Mouse (Mus musculus) limb, embryonic 13.5 days (tissue): Measurements from ENCODE around the gene Bid. TPM values are rescaled to one million over a fixed set of nuclear protein-coding genes. Genes with fewer than 3 reads are reported as not detected.

Experiments
- ATAC-seq: fragments of 200-750 bp; cut with Nextera tagmentation; 2 replicates; pipeline ENCODE4 v1.8.0; 2017; ENCODE audit warnings: low read depth, moderate number of reproducible peaks, moderate TSS enrichment; ENCODE audit not compliant: low FRiP score
- H3K27ac ChIP-seq: fragments of 300-500 bp; sonication (generic); 2 replicates; pipeline ENCODE4 v1.5.1; 2015; ENCODE audit warnings: inconsistent platforms, mild to moderate bottlenecking, moderate library complexity
- H3K27me3 ChIP-seq: fragments of 300-500 bp; sonication (generic); 2 replicates; pipeline ENCODE4 v1.6.1; 2015; ENCODE audit warnings: mild to moderate bottlenecking, inconsistent platforms
- H3K36me3 ChIP-seq: fragments of 300-500 bp; sonication (generic); 2 replicates; pipeline ENCODE4 v1.6.1; 2015; ENCODE audit warnings: inconsistent platforms, mild to moderate bottlenecking, moderate library complexity
- H3K4me1 ChIP-seq: fragments of 300-500 bp; sonication (generic); 2 replicates; pipeline ENCODE4 v1.6.1; 2015; ENCODE audit warnings: inconsistent platforms
- H3K4me2 ChIP-seq: fragments of 300-500 bp; sonication (generic); replicated peaks from 2 replicates; pipeline ENCODE4 v1.6.1; 2015; ENCODE audit warnings: inconsistent platforms, mild to moderate bottlenecking, moderate library complexity
- H3K4me3 ChIP-seq: fragments of 300-500 bp; sonication (generic); 2 replicates; pipeline ENCODE4 v1.5.1; 2015; ENCODE audit warnings: moderate library complexity, mild to moderate bottlenecking, inconsistent platforms
- H3K9ac ChIP-seq: fragments of 300-500 bp; sonication (generic); 2 replicates; pipeline ENCODE4 v1.6.1; 2015; ENCODE audit warnings: mild to moderate bottlenecking, inconsistent platforms
- H3K9me3 ChIP-seq: fragments of 300-500 bp; sonication (generic); 2 replicates; pipeline ENCODE4 v1.6.1; 2016; ENCODE audit warnings: inconsistent platforms
- WGBS: fragments of 180-500 bp; shearing (Covaris S2); methylation state at CpG from one replicate; pipeline ENCODE4 v1.1.7; 2015; 5-methylcytosine and 5-hydroxymethylcytosine counted together
- polyA plus RNA-seq: library from polyadenylated mRNA; unstranded; fragments of >200 nt; fragmentation: Nextera tagmentation; extraction: Ambion mirVana; gene quantifications from 2 replicates; pipeline ENCODE4 v1.2.1, GENCODE M21; 2015

The Bid gene
- polyA plus RNA-seq, 1 experiment from 2014 or later: 17.1 TPM

GRCm38 (mm10) chr6:120943551-120943950 lies 26.9 kb upstream of the Bid start:
- Histone ChIP-seq H3K9ac (no peak overlapping the region), H3K27me3 (no peaks in the 10 kb centered on the region), H3K4me1 (no peaks in the 10 kb centered on the region), H3K27ac (no peak overlapping the region), H3K36me3 (peaks cover 10% of the 10 kb centered on the region; the same call in 1 of the 2 replicates), H3K9me3 (no peaks in the 10 kb centered on the region), H3K4me2 (no peak overlapping the region), H3K4me3 (no peak overlapping the region)
- no peak for ATAC-seq
- WGBS: 83% methylated on average over 10 of the region's 10 CpGs

DNA sequence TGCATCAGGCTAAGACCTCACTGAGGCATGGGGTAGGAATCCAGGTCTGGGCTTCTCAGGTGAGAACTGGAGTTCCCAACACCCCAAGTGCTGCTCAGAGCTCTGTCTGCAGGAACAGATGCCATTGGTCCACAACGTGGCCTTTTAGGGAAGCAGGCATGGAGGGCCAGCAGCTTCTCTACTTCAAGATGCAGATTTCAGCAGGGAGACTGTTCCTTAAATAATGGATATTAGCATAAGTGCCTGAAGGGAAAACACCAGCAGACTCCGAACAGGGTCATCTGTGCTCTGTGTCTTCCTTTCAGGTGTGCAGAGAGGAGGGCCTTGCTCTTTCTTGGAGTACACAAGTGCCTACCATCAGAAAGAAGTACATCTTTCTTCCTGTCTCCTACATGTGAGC lies 26.4 kb upstream of the Bid start:
- Histone ChIP-seq H3K9ac (no peak overlapping the region), H3K36me3 (peaks cover 9% of the 10 kb centered on the region; the same call in 1 of the 2 replicates), H3K4me2 (no peak overlapping the region), H3K4me1 (no peaks in the 10 kb centered on the region), H3K27ac (no peak overlapping the region), H3K9me3 (no peaks in the 10 kb centered on the region), H3K4me3 (no peak overlapping the region), H3K27me3 (no peaks in the 10 kb centered on the region)
- 79% methylated on average over 2 of the region's 2 CpGs for WGBS
- ATAC-seq: no peak

GRCm38 (mm10) chr6:120941575-120941974 lies 24.9 kb upstream of the Bid start:
- Histone ChIP-seq H3K4me1 (no peaks in the 10 kb centered on the region), H3K27ac (no peak overlapping the region), H3K9ac (no peak overlapping the region), H3K9me3 (no peaks in the 10 kb centered on the region), H3K4me2 (no peak overlapping the region), H3K4me3 (no peak overlapping the region), H3K36me3 (peaks cover 4% of the 10 kb centered on the region; the same call in 1 of the 2 replicates), H3K27me3 (no peaks in the 10 kb centered on the region)
- ATAC-seq: no peak
- 92% methylated on average over 13 of the region's 13 CpGs for WGBS

GRCm38 (mm10) chr6:120941084-120941481 lies 24.4 kb upstream of the Bid start:
- H3K4me2 ChIP-seq: no peak overlapping the region
- no peak overlapping the region for H3K9ac ChIP-seq
- peaks cover 1% of the 10 kb centered on the region; the same call in 1 of the 2 replicates for H3K36me3 ChIP-seq
- no peaks in the 10 kb centered on the region for H3K27me3 ChIP-seq
- H3K4me3 ChIP-seq: no peak overlapping the region
- no peak overlapping the region for H3K27ac ChIP-seq
- no peak for ATAC-seq
- no peaks in the 10 kb centered on the region for H3K4me1 ChIP-seq
- 74% methylated on average over 7 of the region's 7 CpGs for WGBS
- no peaks in the 10 kb centered on the region for H3K9me3 ChIP-seq

GRCm38 (mm10) chr6:120940446-120941083 lies 23.9 kb upstream of the Bid start:
- Histone ChIP-seq H3K9ac (no peak overlapping the region), H3K27me3 (no peaks in the 10 kb centered on the region), H3K4me2 (no peak overlapping the region), H3K9me3 (no peaks in the 10 kb centered on the region), H3K27ac (no peak overlapping the region), H3K4me1 (no peaks in the 10 kb centered on the region), H3K4me3 (no peak overlapping the region), H3K36me3 (no peaks in the 10 kb centered on the region; the same call in 1 of the 2 replicates)
- no peak for ATAC-seq
- WGBS: 77% methylated on average over 7 of the region's 7 CpGs

DNA sequence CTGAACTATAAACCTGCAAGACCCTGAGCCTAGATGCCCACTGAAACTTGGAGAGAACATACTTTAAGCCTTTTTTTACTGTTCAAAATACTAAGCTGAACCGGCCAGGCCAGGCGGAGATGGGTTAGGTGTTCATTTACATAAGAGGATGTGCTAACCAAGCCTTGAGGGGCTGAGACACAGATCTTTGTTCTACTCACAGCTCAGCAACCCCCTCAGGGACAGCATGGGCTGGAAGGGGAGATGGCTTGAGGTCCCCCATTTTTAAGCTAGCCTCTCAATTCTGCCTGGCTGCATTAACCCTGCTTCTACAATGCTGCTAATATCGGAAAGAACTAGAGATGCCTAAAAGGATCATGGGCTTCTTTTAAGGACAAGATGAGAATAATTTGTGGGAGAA lies 23.1 kb upstream of the Bid start:
- Histone ChIP-seq H3K9me3 (no peaks in the 10 kb centered on the region), H3K4me1 (no peaks in the 10 kb centered on the region), H3K27me3 (no peaks in the 10 kb centered on the region), H3K36me3 (peaks cover 3% of the 10 kb centered on the region), H3K9ac (no peak overlapping the region), H3K4me3 (no peak overlapping the region), H3K27ac (no peak overlapping the region), H3K4me2 (no peak overlapping the region)
- ATAC-seq: no peak
- 87% methylated on average over 3 of the region's 3 CpGs for WGBS

DNA sequence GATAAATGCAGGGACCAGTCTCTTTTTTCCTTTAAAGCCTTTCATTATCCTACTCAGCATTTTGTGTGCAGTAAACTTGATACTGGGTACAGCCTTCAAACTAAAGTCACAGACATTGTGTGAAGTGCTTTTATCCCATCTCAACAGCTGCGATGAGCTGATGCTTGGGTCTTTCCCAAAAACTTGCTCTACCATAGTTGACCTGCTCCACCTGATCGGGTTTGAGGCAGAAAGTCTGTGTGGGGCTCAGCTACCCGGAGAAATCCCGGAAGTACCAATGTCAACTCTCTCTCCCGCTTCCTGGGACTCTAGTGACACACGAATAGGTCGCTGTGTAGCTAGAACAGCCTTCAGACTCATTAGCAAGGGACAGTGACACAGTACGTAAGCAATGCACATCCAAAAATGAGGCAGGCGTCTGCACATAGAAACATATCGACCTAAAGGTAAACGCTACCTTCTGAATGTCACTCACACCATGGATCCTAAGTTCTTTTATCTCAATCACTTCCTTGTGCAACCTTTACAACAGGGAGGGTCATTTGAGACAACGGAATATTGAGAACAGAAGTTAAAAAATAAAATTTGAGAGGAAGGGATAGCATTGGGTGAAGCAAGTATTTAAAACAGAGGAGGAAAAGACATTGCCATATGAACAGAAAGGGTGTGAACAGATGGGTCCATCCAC lies 22.3 kb upstream of the Bid start:
- H3K27me3 ChIP-seq: no peaks in the 10 kb centered on the region
- H3K27ac ChIP-seq: no peak overlapping the region
- no peaks in the 10 kb centered on the region for H3K9me3 ChIP-seq
- no peak overlapping the region for H3K4me3 ChIP-seq
- H3K36me3 ChIP-seq: peaks cover 12% of the 10 kb centered on the region
- WGBS: 94% methylated on average over 12 of the region's 12 CpGs
- ATAC-seq: no peak
- H3K4me2 ChIP-seq: no peak overlapping the region
- no peaks in the 10 kb centered on the region for H3K4me1 ChIP-seq
- no peak overlapping the region for H3K9ac ChIP-seq

- peaks cover 14% of the 10 kb centered on the region for H3K36me3 ChIP-seq
- H3K4me3 ChIP-seq: no peak overlapping the region
- no peaks in the 10 kb centered on the region for H3K9me3 ChIP-seq
- no peak for ATAC-seq
- H3K9ac ChIP-seq: no peak overlapping the region
- no peaks in the 10 kb centered on the region for H3K27me3 ChIP-seq
- no peak overlapping the region for H3K4me2 ChIP-seq
- H3K27ac ChIP-seq: no peak overlapping the region
- H3K4me1 ChIP-seq: no peaks in the 10 kb centered on the region
- 79% methylated on average over 11 of the region's 11 CpGs for WGBS
Observed at GRCm38 (mm10) chr6:120937999-120938608, 21.5 kb upstream of the Bid start.

DNA sequence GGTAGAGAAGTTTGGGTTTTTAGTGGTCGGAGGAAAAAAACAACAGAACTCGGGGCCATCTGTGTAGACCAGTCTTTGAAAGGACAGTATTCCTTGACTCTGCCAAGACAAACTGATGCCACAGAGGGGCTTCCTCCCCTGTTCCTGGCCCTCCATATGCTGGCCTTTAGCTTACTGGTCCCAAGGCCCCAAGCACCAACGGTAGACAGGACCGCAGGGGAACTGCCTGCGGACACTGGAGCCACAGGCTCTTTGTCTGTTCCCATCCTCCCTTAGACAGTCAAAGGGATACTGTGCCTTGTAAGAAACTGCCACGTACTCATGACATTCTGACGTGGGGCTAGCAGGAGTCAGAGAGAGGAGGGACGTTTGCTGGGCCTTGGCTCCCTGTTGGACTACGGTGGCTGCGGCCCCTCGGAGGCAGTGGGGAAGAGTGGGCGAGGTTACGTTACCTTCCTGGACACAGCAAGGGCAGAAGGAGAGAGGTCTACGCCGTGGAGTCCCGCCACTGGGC lies 20.5 kb upstream of the Bid start:
- 89% methylated on average over 16 of the region's 16 CpGs for WGBS
- Histone ChIP-seq H3K4me2 (no peak overlapping the region), H3K9me3 (no peaks in the 10 kb centered on the region), H3K9ac (no peak overlapping the region), H3K27me3 (no peaks in the 10 kb centered on the region), H3K4me3 (no peak overlapping the region), H3K27ac (no peak overlapping the region), H3K36me3 (peaks cover 23% of the 10 kb centered on the region), H3K4me1 (no peaks in the 10 kb centered on the region)
- no peak for ATAC-seq

DNA sequence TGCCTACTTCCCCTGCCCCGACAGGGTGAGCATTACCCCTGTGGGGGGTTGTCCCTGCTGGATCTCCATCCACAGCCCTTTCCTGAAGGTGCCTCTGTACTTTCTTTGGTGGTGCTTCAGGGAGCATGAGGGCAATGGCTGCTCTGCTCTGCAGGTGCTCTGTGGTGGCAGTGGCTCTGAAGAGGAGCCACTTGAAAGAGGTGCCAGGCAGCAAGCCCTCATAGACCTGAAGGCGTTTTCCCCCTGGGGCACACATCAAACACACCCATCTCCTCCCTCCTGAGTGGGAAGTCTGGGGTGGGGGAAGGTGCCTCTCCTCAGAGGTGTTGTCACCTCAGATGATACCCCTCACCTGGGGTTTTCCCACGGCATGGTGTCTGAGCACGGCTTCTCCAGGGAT lies 17.5 kb upstream of the Bid start:
- Histone ChIP-seq H3K4me3 (no peak overlapping the region), H3K27me3 (no peaks in the 10 kb centered on the region), H3K9ac (no peak overlapping the region), H3K4me2 (no peak overlapping the region), H3K27ac (no peak overlapping the region), H3K36me3 (peaks cover 30% of the 10 kb centered on the region), H3K4me1 (peaks cover 4% of the 10 kb centered on the region; the same call in 1 of the 2 replicates), H3K9me3 (no peaks in the 10 kb centered on the region)
- no peak for ATAC-seq
- 77% methylated on average over 4 of the region's 4 CpGs for WGBS

DNA sequence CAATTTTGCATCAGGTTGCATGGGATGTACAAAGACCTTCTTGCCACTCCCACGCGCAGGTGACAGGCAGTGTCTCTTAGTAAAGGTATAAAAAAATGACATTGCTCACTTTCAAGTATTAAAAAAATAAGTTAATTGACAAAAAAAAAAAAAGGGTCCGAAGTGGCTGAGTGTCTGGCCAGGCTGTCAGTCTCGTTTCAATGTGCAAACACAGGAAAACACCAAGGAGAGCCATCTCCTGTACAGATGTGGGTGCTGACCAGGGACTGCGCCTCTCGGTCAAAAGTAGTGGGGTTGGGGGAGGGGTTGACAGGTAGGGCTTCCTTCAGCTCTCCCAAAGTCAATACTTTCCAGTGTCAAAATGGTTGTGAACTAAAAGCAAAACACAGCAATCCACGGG lies 17.0 kb upstream of the Bid start:
- no peak for ATAC-seq
- peaks cover 30% of the 10 kb centered on the region for H3K36me3 ChIP-seq
- H3K27ac ChIP-seq: no peak overlapping the region
- no peak overlapping the region for H3K4me2 ChIP-seq
- no peaks in the 10 kb centered on the region for H3K9me3 ChIP-seq
- H3K4me1 ChIP-seq: peaks cover 4% of the 10 kb centered on the region; the same call in 1 of the 2 replicates
- no peak overlapping the region for H3K4me3 ChIP-seq
- no peak overlapping the region for H3K9ac ChIP-seq
- 85% methylated on average over 7 of the region's 7 CpGs for WGBS
- H3K27me3 ChIP-seq: no peaks in the 10 kb centered on the region

GRCm38 (mm10) chr6:120932597-120932996 lies 15.9 kb upstream of the Bid start:
- H3K36me3 ChIP-seq: peaks cover 30% of the 10 kb centered on the region
- WGBS: 94% methylated on average over 12 of the region's 12 CpGs
- no peak overlapping the region for H3K4me2 ChIP-seq
- peaks cover 4% of the 10 kb centered on the region; the same call in 1 of the 2 replicates for H3K4me1 ChIP-seq
- no peaks in the 10 kb centered on the region for H3K9me3 ChIP-seq
- no peak overlapping the region for H3K4me3 ChIP-seq
- no peak overlapping the region for H3K9ac ChIP-seq
- H3K27ac ChIP-seq: no peak overlapping the region
- ATAC-seq: no peak
- no peaks in the 10 kb centered on the region for H3K27me3 ChIP-seq
